Mouse (Mus musculus): ENCODE measurements around the gene Limch1. TPM values are rescaled to one million over a fixed set of nuclear protein-coding genes. Genes with fewer than 3 reads are reported as not detected.
A peak's percentile ranks its signal among the peaks of the same experiment; 100 is the strongest.

The Limch1 gene
- polyA plus RNA-seq, 1 experiment from 2014 or later = 48.4 TPM

GRCm38 (mm10) chr5:67063596-67063995, 318.0 kb downstream of the Limch1 start:
- Histone ChIP-seq H3K9ac (no peak overlapping the region), H3K27me3 (no peaks in the 10 kb centered on the region), H3K4me2 (no peak overlapping the region), H3K9me3 (replicated peaks) (no peaks in the 10 kb centered on the region), H3K27ac (no peak overlapping the region), H3K4me3 (no peak overlapping the region), H3K36me3 (ENCODE audit: poor library complexity, severe bottlenecking) (no peaks in the 10 kb centered on the region), H3K4me1 (no peaks in the 10 kb centered on the region)
- WGBS = 94% methylated on average over 9 of the region's 9 CpGs
- no peak for ATAC-seq

GRCm38 (mm10) chr5:67083117-67083516, 337.5 kb downstream of the Limch1 start:
- Histone ChIP-seq H3K9me3 (replicated peaks) (no peaks in the 10 kb centered on the region), H3K27me3 (peaks cover 11% of the 10 kb centered on the region; the same call in 1 of the 2 replicates), H3K27ac (no peak overlapping the region), H3K4me2 (no peak overlapping the region), H3K36me3 (ENCODE audit: poor library complexity, severe bottlenecking) (no peaks in the 10 kb centered on the region), H3K4me1 (no peaks in the 10 kb centered on the region), H3K4me3 (no peak overlapping the region), H3K9ac (no peak overlapping the region)
- 23% methylated on average over 6 of the region's 6 CpGs for WGBS
- no peak for ATAC-seq

- H3K9me3 ChIP-seq (replicated peaks) = no peaks in the 10 kb centered on the region
- no peak for ATAC-seq
- WGBS = 81% methylated on average over 5 of the region's 5 CpGs
- H3K4me2 ChIP-seq = no peak overlapping the region
- peaks cover 66% of the 10 kb centered on the region for H3K27me3 ChIP-seq
- no peak overlapping the region for H3K9ac ChIP-seq
- no peak overlapping the region for H3K27ac ChIP-seq
- no peak overlapping the region for H3K4me3 ChIP-seq
- H3K4me1 ChIP-seq = peaks cover 1% of the 10 kb centered on the region; the same call in 1 of the 2 replicates
- no peaks in the 10 kb centered on the region for H3K36me3 ChIP-seq (ENCODE audit: poor library complexity, severe bottlenecking)
These were observed 345.2 kb downstream of the Limch1 start for GRCm38 (mm10) chr5:67090856-67091255.

- H3K27ac ChIP-seq = no peak overlapping the region
- peak; percentile 82 for ATAC-seq
- no peak overlapping the region for H3K4me2 ChIP-seq
- 28% methylated on average over 4 of the region's 4 CpGs for WGBS
- no peak overlapping the region for H3K4me3 ChIP-seq
- H3K9ac ChIP-seq = no peak overlapping the region
- no peaks in the 10 kb centered on the region for H3K9me3 ChIP-seq (replicated peaks)
- H3K4me1 ChIP-seq = peaks cover 9% of the 10 kb centered on the region
- H3K27me3 ChIP-seq = peaks cover 74% of the 10 kb centered on the region
- no peaks in the 10 kb centered on the region for H3K36me3 ChIP-seq (ENCODE audit: poor library complexity, severe bottlenecking)
These were observed 346.1 kb downstream of the Limch1 start for GRCm38 (mm10) chr5:67091766-67092165.

DNA sequence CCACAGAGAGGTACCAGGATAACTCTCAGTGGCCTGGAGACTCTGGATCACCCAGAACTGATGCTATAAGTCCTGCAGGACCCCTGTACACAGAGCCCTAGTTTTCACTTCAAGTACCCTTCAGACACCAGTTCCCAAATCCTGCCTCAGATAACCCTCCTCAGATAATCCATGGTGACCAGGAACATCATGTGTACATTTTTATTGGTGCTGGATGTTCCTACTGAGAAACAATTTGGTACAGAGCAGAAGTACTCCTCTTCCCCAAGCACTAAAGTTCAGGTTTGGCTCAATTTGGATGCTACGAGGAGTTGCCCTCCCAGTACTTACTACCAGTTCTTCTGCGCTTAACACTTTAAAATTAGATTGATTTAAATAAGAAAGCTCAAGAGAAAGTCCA, 348.4 kb downstream of the Limch1 start:
- Histone ChIP-seq H3K4me3 (no peak overlapping the region), H3K36me3 (ENCODE audit: poor library complexity, severe bottlenecking) (no peaks in the 10 kb centered on the region), H3K9ac (no peak overlapping the region), H3K4me1 (peaks cover 9% of the 10 kb centered on the region), H3K4me2 (no peak overlapping the region), H3K9me3 (replicated peaks) (no peaks in the 10 kb centered on the region), H3K27me3 (peaks cover 86% of the 10 kb centered on the region), H3K27ac (no peak overlapping the region)
- no peak for ATAC-seq
- 13% methylated on average over 2 of the region's 2 CpGs for WGBS

- H3K9ac ChIP-seq = no peak overlapping the region
- H3K27ac ChIP-seq = no peak overlapping the region
- no peak for ATAC-seq
- peaks cover 9% of the 10 kb centered on the region for H3K4me1 ChIP-seq
- no peaks in the 10 kb centered on the region for H3K36me3 ChIP-seq (ENCODE audit: poor library complexity, severe bottlenecking)
- H3K4me3 ChIP-seq = no peak overlapping the region
- H3K4me2 ChIP-seq = no peak overlapping the region
- peaks cover 96% of the 10 kb centered on the region for H3K27me3 ChIP-seq
- WGBS = 1% methylated on average over 15 of the region's 15 CpGs
- H3K9me3 ChIP-seq (replicated peaks) = no peaks in the 10 kb centered on the region
These were observed 349.5 kb downstream of the Limch1 start for GRCm38 (mm10) chr5:67095153-67095552.

DNA sequence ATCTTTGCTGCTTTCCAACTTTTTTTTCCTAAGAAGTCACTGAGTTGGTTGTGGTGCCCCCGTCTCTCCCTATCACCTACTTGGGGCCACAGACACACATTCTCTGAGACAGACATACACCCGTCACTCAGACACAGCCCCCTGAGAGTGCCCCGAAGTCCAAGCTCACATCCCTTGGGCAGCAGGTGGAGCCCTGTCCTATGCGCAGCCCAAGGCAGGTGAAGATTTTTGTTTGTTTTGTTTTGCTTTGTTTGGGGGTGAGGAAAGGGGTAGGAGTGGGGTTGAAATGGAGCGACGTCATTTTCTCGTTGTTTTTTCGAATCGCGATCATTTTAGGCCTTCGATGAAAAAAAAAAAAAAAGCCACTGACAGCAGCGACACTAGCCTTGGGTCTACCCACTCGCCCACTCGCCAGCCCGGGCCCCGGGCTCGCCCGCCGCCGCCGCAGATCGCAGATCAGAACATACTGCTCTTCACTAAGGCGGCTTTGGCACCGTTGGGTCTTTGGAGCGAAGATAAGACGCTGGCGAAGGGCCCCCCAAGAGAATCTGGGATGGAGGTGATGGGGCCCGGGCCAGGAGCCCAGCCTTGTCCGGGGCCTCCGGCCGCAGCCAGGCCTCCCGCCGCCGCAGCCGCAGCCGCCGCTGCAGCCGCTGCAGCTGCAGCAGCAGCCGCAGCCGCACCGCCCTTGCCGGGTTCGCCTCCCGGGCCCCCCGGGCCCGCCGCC, 350.2 kb downstream of the Limch1 start:
- H3K4me3 ChIP-seq = peak overlapping the region; percentile 28
- H3K36me3 ChIP-seq (ENCODE audit: poor library complexity, severe bottlenecking) = no peaks in the 10 kb centered on the region
- H3K4me1 ChIP-seq = peaks cover 13% of the 10 kb centered on the region
- no peak overlapping the region for H3K27ac ChIP-seq
- H3K9me3 ChIP-seq (replicated peaks) = no peaks in the 10 kb centered on the region
- H3K9ac ChIP-seq = no peak overlapping the region
- H3K27me3 ChIP-seq = peaks cover 96% of the 10 kb centered on the region
- peak overlapping the region; percentile 57 for H3K4me2 ChIP-seq
- under 1% methylated on average over 46 of the region's 47 CpGs for WGBS
- peak; percentile 20; the same call in 1 of the 2 replicates for ATAC-seq

DNA sequence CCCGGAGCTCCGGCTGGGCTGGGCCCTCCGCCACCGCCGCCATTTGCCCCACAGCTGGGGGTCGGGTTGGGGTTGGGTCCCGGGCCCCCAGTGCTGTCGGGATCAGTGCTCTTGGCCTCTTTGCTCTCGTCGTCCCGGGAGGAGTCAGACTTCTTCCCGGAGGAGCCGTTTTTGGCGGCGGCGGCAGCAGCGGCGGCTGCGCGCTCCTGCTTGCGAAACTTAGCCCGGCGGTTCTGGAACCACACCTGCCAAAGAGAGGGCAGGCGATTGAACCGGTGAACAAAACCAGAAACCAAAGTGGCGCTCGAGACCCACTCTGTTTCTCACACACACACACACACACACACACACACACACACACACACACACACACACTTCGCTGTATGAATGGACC, 350.7 kb downstream of the Limch1 start:
- Histone ChIP-seq H3K9ac (no peak overlapping the region), H3K4me2 (peak overlapping the region; percentile 57), H3K36me3 (ENCODE audit: poor library complexity, severe bottlenecking) (no peaks in the 10 kb centered on the region), H3K4me3 (peak overlapping the region; percentile 28), H3K4me1 (peaks cover 14% of the 10 kb centered on the region), H3K27ac (no peak overlapping the region), H3K27me3 (peaks cover 96% of the 10 kb centered on the region), H3K9me3 (replicated peaks) (no peaks in the 10 kb centered on the region)
- ATAC-seq = no peak
- WGBS = under 1% methylated on average over 28 of the region's 28 CpGs

DNA sequence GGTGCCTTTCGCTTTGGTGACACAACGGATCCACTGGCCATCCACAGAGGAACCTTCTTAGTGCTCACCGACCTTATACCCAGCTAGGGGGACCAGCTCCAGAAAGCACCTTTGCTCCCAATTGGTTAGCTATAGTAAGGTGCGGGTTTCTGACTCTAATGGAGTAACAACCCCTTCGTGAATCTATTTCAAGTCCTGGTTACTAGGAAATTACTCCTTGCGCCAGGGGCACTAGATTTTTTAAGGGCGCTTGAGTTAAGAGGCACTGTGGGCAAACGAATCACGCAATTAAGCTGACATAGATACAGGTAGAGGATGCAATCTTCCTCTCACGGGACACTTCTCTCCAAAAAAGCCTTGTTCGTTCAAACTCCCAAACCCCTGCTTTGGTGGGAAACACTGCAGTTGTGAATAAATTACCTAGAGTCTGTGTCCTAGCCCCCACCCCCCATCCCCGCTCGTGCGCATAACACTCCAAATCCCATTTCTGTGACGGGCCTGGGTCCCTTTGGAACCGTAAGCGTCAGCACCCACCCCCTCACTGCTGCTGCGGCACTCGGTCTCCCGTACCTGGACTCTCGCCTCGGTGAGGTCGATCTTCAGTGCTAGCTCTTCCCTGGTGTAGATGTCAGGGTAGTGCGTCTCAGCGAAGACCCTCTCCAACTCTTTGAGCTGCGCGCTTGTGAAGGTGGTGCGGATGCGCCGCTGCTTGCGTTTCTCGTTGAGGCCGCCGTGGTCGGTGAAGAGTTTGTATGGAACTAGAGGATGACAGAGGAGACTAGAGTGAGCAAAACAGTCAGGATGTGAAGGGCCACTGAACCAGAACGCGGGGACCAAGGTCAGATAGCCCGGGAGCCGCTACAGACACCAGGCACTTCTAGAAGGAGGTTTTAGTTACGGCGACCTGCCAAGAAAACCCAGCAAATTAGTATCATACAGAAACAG, 351.8 kb downstream of the Limch1 start:
- ATAC-seq = no peak; the same call in 1 of the 2 replicates
- peaks cover 96% of the 10 kb centered on the region for H3K27me3 ChIP-seq
- WGBS = under 1% methylated on average over 41 of the region's 41 CpGs
- no peak overlapping the region for H3K27ac ChIP-seq
- H3K9ac ChIP-seq = no peak overlapping the region
- H3K4me1 ChIP-seq = peaks cover 14% of the 10 kb centered on the region
- H3K36me3 ChIP-seq (ENCODE audit: poor library complexity, severe bottlenecking) = no peaks in the 10 kb centered on the region
- H3K4me3 ChIP-seq = no peak overlapping the region
- no peaks in the 10 kb centered on the region for H3K9me3 ChIP-seq (replicated peaks)
- no peak overlapping the region for H3K4me2 ChIP-seq

DNA sequence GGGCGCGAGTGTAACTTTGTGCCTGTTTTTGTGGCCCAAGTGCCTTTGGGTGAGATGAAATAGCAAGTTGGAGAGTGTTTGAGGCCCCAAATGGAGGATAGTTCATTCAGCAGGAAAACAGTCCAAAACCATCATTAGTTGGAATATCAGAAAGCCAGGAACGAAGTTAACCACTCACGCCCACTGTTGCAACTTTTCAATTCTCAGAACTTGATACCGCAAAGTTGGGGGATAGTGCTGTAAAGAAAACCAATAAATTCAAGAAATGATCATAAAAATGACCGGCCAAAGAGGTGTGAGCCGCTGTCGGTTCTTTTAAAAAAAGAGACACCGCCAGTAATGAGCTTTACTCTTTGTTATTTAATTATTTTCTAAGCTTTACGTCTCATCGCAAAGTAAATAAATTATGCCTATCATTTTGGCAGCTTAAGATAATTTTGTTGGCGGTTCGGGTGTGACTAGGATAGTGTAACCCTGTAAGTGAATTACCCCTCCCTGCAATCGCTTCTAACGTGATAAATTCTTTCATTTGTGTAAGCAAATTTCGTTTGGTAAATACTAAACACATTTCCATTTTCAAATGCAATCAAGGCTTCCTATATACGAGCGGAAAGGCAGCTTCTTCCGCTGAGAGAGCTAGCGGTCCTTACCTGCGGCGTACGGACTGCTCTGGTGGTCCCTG, 352.6 kb downstream of the Limch1 start:
- Histone ChIP-seq H3K27ac (no peak overlapping the region), H3K4me3 (no peak overlapping the region), H3K4me1 (peaks cover 14% of the 10 kb centered on the region), H3K27me3 (peaks cover 96% of the 10 kb centered on the region), H3K36me3 (ENCODE audit: poor library complexity, severe bottlenecking) (no peaks in the 10 kb centered on the region), H3K9me3 (replicated peaks) (no peaks in the 10 kb centered on the region), H3K4me2 (no peak overlapping the region), H3K9ac (no peak overlapping the region)
- ATAC-seq = no peak
- 2% methylated on average over 23 of the region's 23 CpGs for WGBS

GRCm38 (mm10) chr5:67098733-67099323, 353.2 kb downstream of the Limch1 start, which contains the start of gene Phox2b:
Phox2b (minus strand) TSS chr5:67099301.
- H3K27me3 ChIP-seq = peaks cover 96% of the 10 kb centered on the region
- WGBS = under 1% methylated on average over 16 of the region's 16 CpGs
- no peak within 1 kb of the TSS for H3K4me3 ChIP-seq
- H3K36me3 ChIP-seq (ENCODE audit: poor library complexity, severe bottlenecking) = no peaks in the 10 kb centered on the region
- no peak for ATAC-seq
- H3K4me2 ChIP-seq = no peak within 1 kb of the TSS
- H3K9ac ChIP-seq = no peak within 1 kb of the TSS
- no peaks in the 10 kb centered on the region for H3K9me3 ChIP-seq (replicated peaks)
- H3K27ac ChIP-seq = no peak within 1 kb of the TSS
- peaks cover 14% of the 10 kb centered on the region for H3K4me1 ChIP-seq
